Mouse (Mus musculus) erythroblast, adult 5-6 weeks (primary cell): ENCODE measurements around the gene Slc17a6. TPM values are rescaled to one million over a fixed set of nuclear protein-coding genes. Genes with fewer than 3 reads are reported as not detected.

Experiments used
- ATAC-seq: replicated peaks from 2 replicates; pipeline ENCODE4 v1.8.0; 2016; ENCODE audit warnings: moderate number of reproducible peaks, mild to moderate bottlenecking, moderate TSS enrichment, inconsistent platforms; ENCODE audit not compliant: poor library complexity, low FRiP score, severe bottlenecking
- total RNA-seq, 2 experiments: library from RNA; stranded (forward) in 1 of 2; stranded (reverse) in 1 of 2; fragments of 150-400 nt in 1 of 2; fragments of 200-764, 138-1000 nt in 1 of 2; gene quantifications; 2 replicates each; pipeline versions ENCODE4 v1.2.3 to v1.2.4; 2015 to 2017; ENCODE audit warnings: low replicate concordance in 2 of 2

Slc17a6 gene
- total RNA-seq (2015; ENCODE audit: low replicate concordance) (not detected in 2 replicates), total RNA-seq (2017; ENCODE audit: low replicate concordance) (not detected in 2 replicates)

DNA sequence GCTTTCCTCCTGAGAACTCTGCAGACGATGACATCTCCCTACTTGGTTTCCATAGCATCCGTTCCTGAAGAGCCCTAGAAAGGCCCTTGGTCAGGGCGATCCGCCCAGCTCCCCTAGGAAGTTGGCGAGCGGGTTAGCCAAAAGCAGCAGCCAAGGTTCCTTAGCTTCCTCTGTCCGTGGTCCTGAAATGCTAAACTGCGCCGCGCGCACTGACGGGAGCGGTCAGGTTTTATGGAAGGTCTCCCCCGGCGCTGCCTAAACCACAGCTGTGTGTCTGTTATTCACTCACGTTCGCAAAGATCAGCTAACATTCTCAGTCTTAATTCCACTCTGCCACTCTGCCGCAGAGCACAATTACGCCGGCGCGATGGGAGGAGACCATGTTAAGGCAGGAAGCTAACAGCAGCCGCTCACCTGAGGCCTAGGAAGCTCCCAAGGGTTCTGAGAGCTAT is at the start of gene Slc17a6:
Gene Slc17a6 (plus strand): TSS at position 313 of the 452 bp plus-strand sequence.
- no peak for ATAC-seq

DNA sequence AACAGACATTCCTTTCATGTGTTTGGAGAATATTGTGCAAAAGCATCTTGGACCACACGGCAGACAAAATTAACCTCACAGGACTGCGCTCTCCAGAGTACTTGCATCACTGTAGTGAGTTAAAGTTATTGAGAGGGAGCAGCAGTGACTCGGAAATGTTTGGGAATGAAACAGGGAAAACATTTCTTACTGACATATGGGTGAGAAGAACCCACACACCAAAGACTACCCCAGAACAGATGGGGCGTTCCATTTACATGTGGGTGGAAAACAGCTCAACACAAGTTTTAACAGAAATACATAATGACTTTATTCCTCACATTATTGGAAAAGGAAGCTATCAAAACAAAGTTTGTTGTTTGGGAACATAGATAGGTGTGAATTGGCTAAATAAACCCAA is 21.8 kb upstream of the Slc17a6 start:
- ATAC-seq, result no peak

DNA sequence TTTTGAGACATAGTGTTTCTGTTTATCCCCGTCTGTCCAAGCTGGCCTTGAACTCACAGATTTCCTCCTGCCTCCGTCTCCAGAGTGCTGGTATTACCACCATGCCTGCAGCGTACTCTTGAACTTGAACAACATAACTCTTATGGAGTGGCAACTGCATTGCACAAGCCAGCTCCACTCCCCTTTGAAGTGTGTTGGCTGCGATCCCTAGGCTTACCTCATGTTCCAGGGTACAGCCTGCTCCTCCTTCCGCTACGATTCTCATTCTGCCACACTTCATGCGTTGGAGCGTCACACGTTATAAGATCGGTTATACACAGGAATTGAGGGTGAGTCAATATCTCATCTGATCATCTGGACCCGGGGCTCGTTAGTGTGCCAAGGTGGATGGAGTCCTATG is 18.1 kb upstream of the Slc17a6 start:
- no peak for ATAC-seq

DNA sequence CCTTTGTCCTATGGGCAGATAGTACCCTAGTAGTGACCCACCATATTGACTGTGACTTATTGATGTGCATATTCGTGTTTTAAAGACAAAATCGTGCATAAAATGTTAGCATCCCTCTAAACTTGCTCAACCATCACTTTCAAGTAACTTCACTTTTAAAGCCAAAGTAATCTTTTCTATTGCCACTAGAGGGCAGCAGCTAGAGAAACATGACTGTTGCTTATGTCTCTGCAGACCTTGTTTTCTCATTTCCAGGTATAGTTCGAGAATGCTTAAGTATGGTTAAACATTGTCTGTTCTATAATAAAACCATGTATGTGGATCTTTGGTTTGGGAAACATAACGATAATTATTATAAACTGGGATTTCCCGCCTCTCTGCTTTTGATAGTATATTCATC is 7.4 kb upstream of the Slc17a6 start:
- no peak for ATAC-seq

DNA sequence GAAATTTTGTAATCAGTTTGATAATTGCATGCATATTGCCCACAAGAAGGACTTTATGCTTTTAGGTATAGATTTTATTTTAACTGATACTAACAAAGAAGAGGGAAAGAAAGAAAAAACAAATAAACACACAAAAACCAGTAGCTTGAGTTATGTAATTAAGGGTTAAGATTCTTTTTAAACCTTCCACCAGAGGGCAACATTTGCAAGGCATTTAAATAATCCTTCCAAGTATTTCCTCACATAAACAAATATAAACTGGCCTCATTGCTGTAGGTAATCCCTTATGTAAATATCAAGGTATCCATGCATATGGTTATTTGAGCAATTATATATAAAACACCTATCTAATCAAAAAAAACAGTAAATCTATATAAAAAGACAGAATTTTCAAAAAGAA is 3.9 kb upstream of the Slc17a6 start:
- no peak for ATAC-seq

DNA sequence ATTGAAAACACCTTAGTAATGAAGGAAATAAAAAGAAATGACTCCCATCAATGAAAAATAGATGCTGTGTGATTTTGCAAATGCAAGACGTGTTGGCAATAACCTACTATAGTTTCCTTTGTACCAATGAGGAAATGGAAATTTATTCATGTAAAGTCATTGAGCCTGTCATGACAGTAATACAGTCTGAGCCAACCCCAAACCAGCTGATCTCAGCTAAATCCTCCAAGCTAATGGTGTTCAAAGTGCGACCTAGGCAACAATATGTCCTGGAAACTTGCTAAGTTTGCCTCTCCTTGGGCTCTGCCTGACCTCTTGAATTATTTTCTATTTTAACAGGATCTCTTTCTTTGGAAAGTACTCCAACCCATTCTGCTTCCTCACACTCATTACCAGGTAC is 3.4 kb upstream of the Slc17a6 start:
- ATAC-seq, result no peak

DNA sequence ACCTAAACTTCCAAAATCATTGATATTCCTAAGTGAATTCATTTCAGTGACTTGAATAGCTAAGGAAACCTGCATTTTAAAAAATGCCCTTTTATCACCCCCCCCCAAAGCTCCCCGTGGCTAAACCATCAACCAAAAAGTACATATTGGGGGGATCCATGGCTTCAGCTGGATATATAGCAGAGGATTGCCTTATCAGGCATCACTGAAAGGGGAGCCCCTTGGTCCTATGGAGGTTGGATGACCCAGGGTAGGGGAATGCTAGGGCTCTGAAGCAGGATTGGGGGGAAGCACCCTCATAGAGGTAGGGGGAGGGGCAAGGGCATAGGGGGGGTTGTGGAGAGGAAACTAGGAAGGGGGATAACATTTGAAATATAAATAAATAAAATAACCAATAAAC is 1.8 kb upstream of the Slc17a6 start:
- ATAC-seq, result no peak

DNA sequence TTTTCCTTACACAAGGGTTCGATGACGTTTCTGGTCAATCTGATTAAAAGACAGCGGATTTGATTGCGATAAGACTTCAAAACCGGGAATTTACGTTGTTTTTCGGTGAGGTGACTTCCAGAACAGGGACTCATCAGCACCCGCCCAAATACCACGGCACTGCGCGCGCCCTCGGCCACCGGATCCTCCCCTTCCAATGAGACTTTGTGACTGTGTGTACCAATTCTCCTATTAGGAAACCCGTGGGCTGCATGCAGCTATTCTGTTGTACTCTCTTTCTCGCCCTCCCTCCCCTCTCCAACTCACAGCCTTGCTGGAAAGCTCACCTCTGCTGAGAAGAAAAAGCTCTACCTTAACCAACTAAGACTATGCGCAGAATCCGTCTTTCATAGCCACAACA is 390 bp downstream of the Slc17a6 start:
- ATAC-seq, result no peak

DNA sequence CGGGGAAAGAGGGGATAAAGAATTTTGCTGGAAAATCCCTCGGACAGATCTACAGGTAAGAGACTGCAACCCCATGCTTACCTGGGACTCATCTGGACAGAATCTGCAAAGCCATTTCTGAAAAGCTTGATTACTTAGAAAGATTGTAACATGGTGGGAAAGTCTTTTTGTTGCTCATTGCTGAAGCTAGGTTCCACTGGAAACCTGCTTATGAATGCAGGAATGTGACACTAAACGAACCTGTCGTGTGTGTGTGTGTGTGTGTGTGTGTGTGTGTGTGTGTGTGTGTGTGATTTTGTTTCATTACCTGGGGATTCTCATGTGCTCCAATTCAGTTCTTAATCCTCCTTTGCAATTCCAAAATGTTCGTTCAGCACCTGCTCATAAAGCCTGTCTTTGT is 860 bp downstream of the Slc17a6 start:
- ATAC-seq, result no peak

DNA sequence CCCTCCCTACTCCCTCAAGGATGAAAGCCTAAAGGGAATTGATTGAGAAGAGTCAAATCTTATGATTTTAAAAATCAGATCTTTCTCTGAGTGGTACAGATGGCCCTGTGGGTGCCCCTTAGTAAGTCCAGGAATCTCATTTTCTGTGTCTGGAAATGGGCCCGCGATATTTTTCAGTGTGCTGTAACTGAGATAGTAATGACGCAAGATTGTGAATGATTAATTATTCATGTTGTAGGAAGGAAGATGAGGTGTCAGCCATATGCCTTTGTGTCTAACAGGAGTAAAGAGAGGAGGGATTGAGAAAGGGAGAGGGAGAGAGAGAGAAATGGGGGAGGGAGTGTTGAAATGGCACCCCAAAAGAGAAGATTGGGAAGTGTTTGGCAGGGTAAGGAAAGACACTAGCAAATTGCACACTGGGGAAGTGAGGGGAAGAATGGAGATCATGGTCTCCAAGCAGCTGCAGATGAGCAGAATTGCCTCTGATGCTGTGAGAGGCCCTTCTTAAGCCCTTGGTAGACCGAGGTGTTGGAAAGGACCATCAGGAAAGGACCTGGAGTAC is 2.6 kb downstream of the Slc17a6 start:
- ATAC-seq, result no peak

DNA sequence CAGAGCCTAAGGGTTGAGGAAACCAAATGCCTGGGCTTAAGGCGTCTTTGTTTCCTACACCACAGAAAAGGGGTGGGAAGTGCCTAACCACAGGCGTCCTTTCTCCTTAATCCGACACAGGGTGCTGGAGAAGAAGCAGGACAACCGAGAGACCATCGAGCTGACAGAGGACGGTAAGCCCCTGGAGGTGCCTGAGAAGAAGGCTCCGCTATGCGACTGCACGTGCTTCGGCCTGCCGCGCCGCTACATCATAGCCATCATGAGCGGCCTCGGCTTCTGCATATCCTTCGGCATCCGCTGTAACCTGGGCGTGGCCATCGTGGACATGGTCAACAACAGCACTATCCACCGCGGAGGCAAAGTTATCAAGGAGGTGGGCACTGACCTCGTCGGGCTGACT is 3.4 kb downstream of the Slc17a6 start:
- no peak for ATAC-seq

DNA sequence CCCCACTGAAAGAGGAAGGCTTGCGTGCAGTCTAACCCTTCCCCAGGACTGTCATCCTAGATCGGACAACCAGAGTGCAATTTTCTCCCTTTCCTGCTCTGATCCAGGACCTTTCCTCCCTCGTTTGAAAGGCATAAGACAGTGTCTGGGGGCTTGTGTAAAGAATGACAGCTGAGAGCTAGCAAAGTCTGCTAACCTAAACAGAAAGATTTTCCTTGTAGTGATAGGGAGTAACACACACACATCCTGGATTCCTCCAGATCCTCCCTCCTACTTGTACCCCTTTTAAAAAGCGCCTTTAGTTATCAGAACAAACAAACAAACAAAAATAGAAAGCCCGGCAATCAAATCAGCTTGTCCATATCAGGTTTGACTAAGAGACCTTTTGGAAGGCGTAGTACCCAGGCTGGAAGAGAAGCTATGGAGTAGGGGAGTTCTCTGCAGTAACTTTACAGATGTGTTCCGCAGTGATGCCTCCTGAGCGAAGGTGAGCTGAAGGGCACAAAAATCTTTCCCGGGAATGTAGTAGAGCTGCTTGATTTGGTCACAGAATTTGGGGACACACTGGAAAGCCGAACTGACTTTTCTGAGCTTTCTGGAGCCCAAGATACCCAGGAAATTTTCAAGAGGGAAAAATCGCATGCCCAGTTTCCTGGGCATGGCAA is 3.9 kb downstream of the Slc17a6 start:
- no peak for ATAC-seq

DNA sequence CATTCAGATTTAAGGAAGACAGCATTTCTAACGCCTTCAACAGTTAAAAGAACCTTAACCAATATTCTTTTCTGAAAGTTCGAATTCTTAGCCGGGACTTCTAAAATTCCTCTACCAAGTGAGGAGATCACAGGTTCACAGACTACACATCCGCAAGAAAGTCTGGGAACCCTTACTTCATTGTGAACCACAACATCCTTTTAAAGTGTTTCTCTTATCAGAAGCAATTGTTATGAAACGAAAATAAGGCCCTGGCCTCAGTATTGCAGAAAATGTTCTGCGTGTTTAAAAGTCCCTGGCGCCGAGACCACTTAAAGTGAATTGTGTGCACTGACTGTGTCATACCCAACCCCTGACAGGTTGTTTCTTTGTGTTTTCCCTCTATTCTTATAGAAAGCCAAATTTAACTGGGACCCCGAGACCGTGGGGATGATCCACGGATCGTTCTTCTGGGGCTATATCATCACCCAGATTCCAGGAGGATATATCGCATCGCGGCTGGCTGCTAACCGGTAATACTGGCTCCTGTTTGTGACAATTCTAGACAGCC is 4.7 kb downstream of the Slc17a6 start:
- no peak for ATAC-seq

DNA sequence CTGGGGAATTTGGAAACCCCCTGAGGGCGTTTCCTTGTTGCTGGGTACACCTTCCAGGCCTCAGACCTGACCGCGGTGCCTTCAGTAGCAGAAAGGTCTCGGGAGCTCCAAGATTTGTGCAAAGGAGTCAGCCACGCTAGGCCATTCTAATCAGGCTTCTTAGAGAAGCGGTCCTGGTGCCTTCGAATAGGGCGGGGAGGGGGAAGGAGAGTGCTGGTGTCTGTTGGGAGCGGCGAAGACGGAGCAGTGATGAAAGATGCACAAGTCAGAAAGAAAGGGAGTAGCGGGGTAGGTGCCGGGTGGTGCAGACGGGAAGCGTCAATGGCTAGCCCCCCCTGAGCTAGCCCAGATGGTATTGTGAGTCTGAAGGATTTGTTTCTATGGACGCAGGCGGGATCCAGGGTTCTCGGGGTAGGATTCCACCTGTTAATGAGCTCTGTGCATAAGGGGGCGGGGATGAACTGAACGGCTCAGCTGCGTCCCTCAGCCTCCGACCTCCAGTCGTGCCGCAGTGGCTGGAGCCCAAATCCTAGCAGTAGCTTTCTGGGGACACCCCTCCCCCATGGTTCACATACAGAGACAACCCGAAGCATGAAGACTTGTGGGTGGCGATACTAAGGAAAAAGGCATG is 5.3 kb downstream of the Slc17a6 start:
- ATAC-seq, result no peak

DNA sequence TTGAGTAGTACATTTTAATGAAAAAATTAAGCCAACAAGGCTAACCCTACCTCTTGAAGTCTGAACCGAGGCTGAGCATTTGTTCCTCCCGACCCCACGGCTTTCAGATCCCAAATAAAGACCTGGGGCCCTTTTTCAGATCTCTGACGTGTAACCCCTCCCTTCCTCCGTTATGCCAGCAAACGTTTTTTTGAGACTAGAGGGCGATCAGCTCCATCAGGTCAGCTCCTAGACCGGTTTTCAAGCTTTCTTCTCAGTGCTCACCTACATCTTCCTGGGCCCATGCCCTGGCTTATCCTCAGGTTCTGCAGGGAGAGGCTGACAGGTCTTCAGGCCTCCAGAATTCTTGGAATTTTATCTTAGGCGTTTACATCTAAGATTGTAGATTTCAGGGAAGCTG is 5.9 kb downstream of the Slc17a6 start:
- ATAC-seq, result no peak

DNA sequence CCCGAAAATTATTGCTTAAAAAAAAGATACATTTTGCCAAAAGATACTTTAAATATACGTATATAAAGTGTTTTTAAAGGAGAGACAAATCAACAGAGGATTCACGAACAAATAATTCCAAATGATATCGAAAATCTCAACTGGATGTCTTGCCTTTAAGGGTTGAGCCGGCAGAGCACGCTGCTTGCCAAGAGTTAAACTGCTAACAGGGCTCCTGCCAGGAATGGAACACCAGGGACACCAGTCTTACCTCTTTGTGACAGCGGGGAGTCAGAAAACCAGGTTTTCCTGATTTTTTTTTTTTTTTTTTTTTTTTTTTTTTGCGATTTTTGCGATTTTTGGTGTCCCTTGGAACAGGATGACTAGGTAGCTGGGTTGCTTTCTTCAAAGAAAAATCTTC is 6.5 kb downstream of the Slc17a6 start:
- ATAC-seq, result no peak

DNA sequence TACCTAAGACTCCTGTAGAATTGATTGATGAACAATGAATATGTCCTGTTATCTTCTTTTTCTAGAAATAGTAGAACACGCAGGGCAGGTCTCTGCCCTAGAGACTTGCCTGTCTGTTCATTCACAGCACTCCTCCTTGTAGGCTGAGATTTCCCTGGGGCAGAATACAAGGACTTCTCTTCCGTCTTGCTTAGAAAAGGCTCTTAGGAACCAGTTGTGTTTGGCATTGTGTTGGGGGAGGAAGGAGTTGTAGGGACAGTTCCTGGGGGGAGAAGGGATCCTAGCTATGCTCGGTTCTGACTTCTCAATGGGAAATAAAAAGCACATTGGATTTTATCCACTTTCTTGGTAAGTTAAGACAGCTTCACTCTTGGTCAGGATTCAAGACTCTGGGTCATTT is 7.4 kb downstream of the Slc17a6 start:
- ATAC-seq, result no peak

DNA sequence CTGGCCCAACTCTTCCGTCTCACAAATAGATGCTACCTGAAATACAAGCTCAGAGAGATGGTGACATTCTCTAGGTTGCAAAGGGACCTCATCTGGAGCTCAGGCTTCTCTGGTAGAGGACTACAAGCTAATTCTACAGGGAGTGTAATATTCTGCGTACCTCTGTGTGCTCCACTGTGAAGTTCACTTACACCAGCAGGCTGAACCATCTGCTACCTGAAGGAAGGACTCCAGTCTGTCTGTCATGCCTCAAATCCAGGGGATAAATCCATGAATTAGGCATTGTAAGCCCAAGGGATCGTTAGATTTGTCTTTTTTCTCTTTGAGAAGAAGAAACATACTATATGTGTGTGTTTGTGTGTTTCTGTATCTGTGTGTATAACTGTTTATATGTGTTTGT is 9.4 kb downstream of the Slc17a6 start:
- no peak for ATAC-seq

DNA sequence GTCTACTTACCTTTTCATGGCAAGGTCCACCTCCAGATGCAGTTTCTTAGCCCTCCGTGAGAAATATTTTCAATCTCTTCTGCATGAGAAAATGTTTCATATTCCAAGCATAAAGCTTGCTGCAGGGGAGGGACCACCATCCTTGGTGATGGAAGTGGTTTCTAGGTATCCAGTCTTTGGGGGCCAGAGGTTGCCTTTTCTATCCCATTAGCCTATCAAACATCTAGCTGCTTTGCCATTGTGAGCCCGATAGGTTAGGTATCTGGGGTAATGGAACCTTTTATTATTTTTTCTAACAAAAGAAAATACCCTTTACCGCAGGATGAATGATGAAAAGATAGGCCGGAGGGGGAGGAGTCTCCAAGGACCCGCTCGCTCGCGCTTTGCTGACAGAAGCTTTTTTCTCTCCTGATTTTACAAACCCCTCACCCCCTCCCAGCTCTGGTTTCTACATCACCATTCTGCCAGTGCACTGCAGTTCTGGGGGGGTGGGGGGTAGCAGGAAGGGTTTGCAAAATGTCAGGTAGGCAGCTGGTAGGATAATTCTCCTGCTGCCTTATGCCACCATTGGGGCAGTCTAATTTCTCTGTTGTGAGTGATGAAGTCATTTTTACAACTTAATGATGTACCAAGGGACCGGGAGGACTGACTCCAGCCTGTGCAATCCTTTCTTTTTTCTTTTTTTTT is 10.9 kb downstream of the Slc17a6 start:
- no peak for ATAC-seq

DNA sequence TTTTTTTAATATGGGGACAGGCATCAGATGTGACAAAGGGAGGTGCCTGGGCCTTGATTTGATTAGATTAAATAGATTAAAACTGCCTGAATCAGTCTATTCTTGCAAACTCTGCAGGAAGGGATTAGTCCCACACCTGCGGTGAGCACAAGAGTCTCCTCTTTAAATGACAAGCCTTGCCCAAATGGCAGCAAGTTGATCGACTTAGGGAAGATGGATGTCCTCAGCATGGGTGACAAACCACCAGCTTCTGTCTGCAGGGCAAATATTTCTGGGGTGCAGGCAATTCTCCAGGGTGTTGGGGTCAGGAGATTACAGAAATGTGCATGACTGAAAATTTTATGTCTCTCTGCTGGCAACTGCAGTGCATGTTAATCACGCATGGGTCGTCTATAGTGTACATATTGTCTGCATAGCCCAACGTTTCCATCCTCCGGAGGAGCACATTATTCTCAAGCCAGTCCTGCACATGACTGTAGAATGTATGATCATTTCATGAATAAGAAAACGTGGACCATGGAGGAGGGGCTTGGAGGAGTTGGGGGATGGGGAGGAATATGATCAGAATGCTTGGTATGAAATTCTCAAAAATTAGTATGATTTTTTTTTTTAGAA is 11.5 kb downstream of the Slc17a6 start:
- ATAC-seq, result no peak
